Mouse (Mus musculus) hindbrain, postnatal 0 days (tissue): ENCODE data around the gene Galns. TPM values are rescaled to one million over a fixed set of nuclear protein-coding genes. Genes with fewer than 3 reads are reported as not detected.
A peak's percentile ranks its signal among the peaks of the same experiment; 100 is the strongest.

ENCODE experiments used
- ATAC-seq: fragments of 200-750 bp; cut with Nextera tagmentation; 2 replicates; pipeline ENCODE4 v1.8.0; 2017; ENCODE audit warnings: mild to moderate bottlenecking, moderate TSS enrichment, moderate library complexity
- DNase-seq: peaks from one replicate; pipeline ENCODE4 v3.0.0-alpha.2; 2015; ENCODE audit warnings: low spot score
- H3K27ac ChIP-seq: fragments of 300-500 bp; sonication (generic); 2 replicates; pipeline ENCODE4 v1.5.1; 2014; ENCODE audit warnings: mild to moderate bottlenecking
- H3K27me3 ChIP-seq: fragments of 300-500 bp; sonication (generic); 2 replicates; pipeline ENCODE4 v1.6.1; 2014; ENCODE audit warnings: low read length, mixed read lengths; ENCODE audit not compliant: insufficient read depth
- H3K36me3 ChIP-seq: fragments of 300-500 bp; sonication (generic); 2 replicates; pipeline ENCODE4 v1.6.1; 2014; ENCODE audit warnings: low read length, mixed read lengths; ENCODE audit not compliant: insufficient read depth
- H3K4me1 ChIP-seq: fragments of 300-500 bp; sonication (generic); 2 replicates; pipeline ENCODE4 v1.6.1; 2014; ENCODE audit warnings: antibody characterized with exemption, low read length, mixed read lengths; ENCODE audit not compliant: insufficient read depth
- H3K4me2 ChIP-seq: fragments of 300-500 bp; sonication (generic); 2 replicates; pipeline ENCODE4 v1.6.1; 2014; ENCODE audit warnings: low read depth, mild to moderate bottlenecking, low read length, moderate library complexity, mixed read lengths
- H3K4me3 ChIP-seq: fragments of 300-500 bp; sonication (generic); 2 replicates; pipeline ENCODE4 v1.5.1; 2014; ENCODE audit warnings: low read length
- H3K9ac ChIP-seq: fragments of 300-500 bp; sonication (generic); replicated peaks from 2 replicates; pipeline ENCODE4 v1.6.1; 2014; ENCODE audit warnings: mild to moderate bottlenecking, low read length, moderate library complexity, mixed read lengths
- H3K9me3 ChIP-seq: fragments of 300-500 bp; sonication (generic); 2 replicates; pipeline ENCODE4 v1.6.1; 2016; ENCODE audit warnings: low read length, mixed read lengths
- CTCF ChIP-seq: IDR thresholded peaks from 2 replicates; pipeline ENCODE4 v1.5.1; 2016; ENCODE audit warnings: antibody characterized with exemption, control low read depth, low read depth
- WGBS: fragments of 180-500 bp; shearing (Covaris S2); extraction: QIAGEN DNeasy Blood & Tissue Kit; methylation state at CpG from one replicate; pipeline ENCODE4 v1.1.7; 2014; 5-methylcytosine and 5-hydroxymethylcytosine counted together
- polyA plus RNA-seq: library from polyadenylated mRNA; unstranded; fragments of >200 nt; fragmentation: Nextera tagmentation; extraction: Ambion mirVana; gene quantifications from 2 replicates; pipeline ENCODE4 v1.2.1, GENCODE M21; 2015
- total RNA-seq: library from RNA; depleted of rRNA; stranded (reverse); fragments of >200 nt; gene quantifications from 2 replicates; pipeline ENCODE4 v1.2.3, GENCODE M21; 2014; rRNA removed

Gene Galns
- total RNA-seq (12.0 and 14.2 TPM in 2 replicates), polyA plus RNA-seq (9.1 and 10.0 TPM in 2 replicates)

DNA sequence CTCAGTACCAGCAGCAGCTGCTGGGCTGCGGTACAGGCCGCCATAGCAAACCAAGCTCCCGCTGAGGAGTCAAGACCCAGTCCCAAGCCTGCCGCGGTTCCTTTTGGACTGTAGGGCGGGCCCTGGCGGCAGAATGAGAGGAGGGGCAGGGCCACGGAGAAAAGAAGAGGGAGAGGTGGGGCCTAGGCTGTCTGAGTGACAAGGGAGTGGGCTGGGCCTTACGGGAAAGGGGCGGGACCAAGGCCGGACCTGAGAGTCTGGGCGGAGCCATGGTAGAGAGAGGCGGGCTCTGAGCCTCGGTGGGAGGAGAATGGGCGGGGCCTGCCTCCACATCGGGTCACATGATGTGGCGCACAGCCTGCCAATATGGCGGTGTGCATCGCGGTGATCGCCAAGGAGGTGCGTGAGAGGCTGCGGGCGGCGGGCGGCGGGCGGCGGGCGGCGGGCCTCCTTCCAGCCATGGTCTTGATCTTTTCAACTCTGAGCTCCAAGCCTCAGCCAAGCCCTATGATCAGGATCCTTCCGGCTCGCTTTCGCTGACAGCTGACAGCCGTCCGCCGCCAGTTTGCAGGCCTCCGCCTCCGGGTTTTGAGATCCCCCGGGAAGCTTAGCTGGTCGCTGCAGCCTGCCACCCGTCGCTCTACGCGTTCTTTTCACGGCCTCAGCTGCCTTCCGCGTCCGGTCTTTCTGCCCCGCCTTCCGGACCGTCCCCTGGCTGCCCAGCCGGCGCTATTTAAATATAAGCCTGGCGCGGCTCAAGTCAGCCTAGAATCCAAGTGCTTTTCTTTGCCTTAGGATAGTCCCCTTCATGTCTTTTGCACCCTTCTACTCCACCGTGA lies at the start of gene Galns, which contains the start of gene Trappc2l:
Gene Galns, minus strand, starts transcription at position 169 of the 839 bp plus-strand sequence.
Gene Trappc2l, plus strand, starts transcription at position 346 of the 839 bp plus-strand sequence.
- H3K4me1 ChIP-seq: peaks cover 12% of the 10 kb centered on the region
- under 1% methylated on average over 50 of the region's 57 CpGs for WGBS
- DNase-seq (peak; percentile 99), ATAC-seq (peak; percentile 99)
- no peaks in the 10 kb centered on the region for H3K27me3 ChIP-seq
- H3K27ac ChIP-seq: peak within 1 kb of the TSS; percentile 87
- peak within 1 kb of the TSS; percentile 81 for H3K9ac ChIP-seq
- TF ChIP-seq CTCF: peak; percentile 67
- 0 out of 2 replicates have a peak, but pooled peaks cover 5% of the 10 kb centered on the region for H3K36me3 ChIP-seq
- H3K9me3 ChIP-seq: no peaks in the 10 kb centered on the region
- H3K4me2 ChIP-seq: peak within 1 kb of the TSS; percentile 77
- H3K4me3 ChIP-seq: peak within 1 kb of the TSS; percentile 73

GRCm38 (mm10) chr8:122660022-122660421 lies 48.8 kb upstream of the Galns start:
- no peak overlapping the region for H3K4me3 ChIP-seq
- no peaks in the 10 kb centered on the region for H3K9me3 ChIP-seq
- WGBS: 75% methylated on average over 2 of the region's 2 CpGs
- ATAC-seq: no peak
- H3K4me2 ChIP-seq: no peak overlapping the region
- H3K4me1 ChIP-seq: peaks cover under 1% of the 10 kb centered on the region
- no peak for DNase-seq
- no peaks in the 10 kb centered on the region for H3K27me3 ChIP-seq
- H3K9ac ChIP-seq: no peak overlapping the region
- 0 out of 2 replicates have a peak, but pooled peaks cover 4% of the 10 kb centered on the region for H3K36me3 ChIP-seq
- peak; percentile 59 for TF ChIP-seq CTCF
- no peak overlapping the region for H3K27ac ChIP-seq

- no peak overlapping the region for H3K4me3 ChIP-seq
- 78% methylated on average over 9 of the region's 9 CpGs for WGBS
- no peak for TF ChIP-seq CTCF
Measured at GRCm38 (mm10) chr8:122658807-122659160, 47.5 kb upstream of the Galns start.

DNA sequence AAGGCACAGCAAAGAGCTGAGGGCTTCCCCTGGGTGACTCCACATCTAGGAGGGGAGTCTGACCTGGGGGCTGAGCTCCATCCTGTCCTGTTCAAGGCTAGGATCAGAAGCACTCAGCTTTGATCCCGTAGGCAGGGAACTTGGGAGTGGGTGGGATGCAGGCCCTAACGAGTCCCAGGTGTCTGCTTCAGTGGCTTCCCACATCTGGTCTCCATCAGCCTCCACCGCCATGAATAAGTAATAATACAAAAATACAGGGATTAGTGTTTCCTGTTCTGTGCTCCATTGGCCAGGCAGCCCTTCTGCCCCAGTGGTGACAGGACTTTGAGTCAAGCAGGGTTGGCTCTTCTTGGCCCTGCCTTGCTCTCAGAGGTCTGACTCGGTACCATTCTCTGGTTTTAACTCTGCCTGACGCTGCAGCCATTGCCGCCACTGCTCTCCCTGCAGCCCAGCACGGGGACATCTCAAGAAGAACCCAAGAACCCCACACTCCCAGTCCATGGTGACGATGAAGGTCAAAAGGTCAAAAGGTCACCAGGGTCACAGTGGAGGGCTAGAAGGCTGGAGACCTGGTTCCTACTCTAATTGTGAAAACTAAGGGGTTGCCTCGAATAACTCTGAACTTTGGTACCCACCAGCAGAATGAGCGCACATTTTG lies 47.0 kb upstream of the Galns start:
- ATAC-seq (no peak), DNase-seq (no peak)
- 74% methylated on average over 10 of the region's 10 CpGs for WGBS
- H3K4me3 ChIP-seq: no peak overlapping the region
- no peaks in the 10 kb centered on the region for H3K9me3 ChIP-seq
- TF ChIP-seq CTCF: no peak
- H3K27ac ChIP-seq: no peak overlapping the region
- H3K9ac ChIP-seq: no peak overlapping the region
- H3K27me3 ChIP-seq: no peaks in the 10 kb centered on the region
- H3K36me3 ChIP-seq: 0 out of 2 replicates have a peak, but pooled peaks cover 4% of the 10 kb centered on the region
- no peak overlapping the region for H3K4me2 ChIP-seq
- peaks cover 2% of the 10 kb centered on the region; the same call in 1 of the 2 replicates for H3K4me1 ChIP-seq

More at GRCm38 (mm10) chr8:122658807-122659160, 47.5 kb upstream of the Galns start:
- Histone ChIP-seq H3K36me3 (0 out of 2 replicates have a peak, but pooled peaks cover 4% of the 10 kb centered on the region), H3K4me1 (peaks cover 2% of the 10 kb centered on the region; the same call in 1 of the 2 replicates), H3K27ac (no peak overlapping the region), H3K9ac (no peak overlapping the region), H3K4me2 (no peak overlapping the region), H3K27me3 (no peaks in the 10 kb centered on the region), H3K9me3 (no peaks in the 10 kb centered on the region)
- DNase-seq (no peak), ATAC-seq (no peak)

DNA sequence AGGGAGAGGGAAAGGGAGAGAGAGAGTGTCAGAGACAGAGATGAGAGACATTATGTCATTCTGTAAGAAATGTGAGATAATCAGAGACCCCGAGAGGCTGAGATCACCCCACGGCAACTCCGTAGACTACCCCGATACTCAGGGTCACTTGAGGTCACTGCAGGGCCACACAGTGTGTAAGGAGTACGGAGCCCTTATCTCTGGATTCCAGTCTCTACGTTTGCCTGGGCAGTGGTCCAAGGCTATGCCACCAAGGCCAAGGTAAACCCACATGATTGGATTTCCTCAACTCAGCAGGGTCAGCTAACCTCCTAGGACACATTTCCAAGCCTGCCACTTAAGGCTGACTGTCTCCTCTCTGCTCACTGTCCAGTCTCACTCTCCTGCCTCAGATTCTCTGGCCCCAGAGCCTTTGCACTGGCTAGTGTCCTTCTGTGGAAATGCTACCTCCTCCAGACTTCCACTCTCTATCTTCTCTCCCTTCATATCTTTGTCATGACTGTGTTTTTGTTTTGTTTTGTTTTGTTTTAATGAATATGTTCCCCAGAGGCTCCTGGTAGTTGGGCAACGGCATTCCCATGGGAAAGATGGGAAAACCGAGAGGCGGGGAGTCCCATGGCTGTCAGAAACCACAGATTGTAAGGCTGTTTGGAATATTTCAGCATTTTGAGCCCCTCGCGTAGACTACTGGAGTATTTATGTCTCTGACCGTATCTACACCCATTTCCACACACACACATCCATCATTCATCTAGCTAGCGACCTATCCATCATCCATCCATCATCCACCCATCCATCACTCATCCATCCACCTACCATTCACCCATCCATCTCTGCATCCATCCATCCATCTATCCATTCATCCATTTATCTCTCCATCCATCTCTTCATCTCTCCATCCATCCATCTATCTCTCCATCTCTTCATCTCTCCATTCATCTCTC lies 45.1 kb upstream of the Galns start:
- no peaks in the 10 kb centered on the region for H3K9me3 ChIP-seq
- no peak overlapping the region for H3K4me3 ChIP-seq
- 76% methylated on average over 13 of the region's 13 CpGs for WGBS
- no peaks in the 10 kb centered on the region for H3K27me3 ChIP-seq
- 0 out of 2 replicates have a peak, but pooled peaks cover 4% of the 10 kb centered on the region for H3K36me3 ChIP-seq
- peaks cover 2% of the 10 kb centered on the region for H3K4me1 ChIP-seq
- no peak overlapping the region for H3K9ac ChIP-seq
- TF ChIP-seq CTCF: no peak
- no peak overlapping the region for H3K27ac ChIP-seq
- H3K4me2 ChIP-seq: no peak overlapping the region
- ATAC-seq (no peak), DNase-seq (no peak)

DNA sequence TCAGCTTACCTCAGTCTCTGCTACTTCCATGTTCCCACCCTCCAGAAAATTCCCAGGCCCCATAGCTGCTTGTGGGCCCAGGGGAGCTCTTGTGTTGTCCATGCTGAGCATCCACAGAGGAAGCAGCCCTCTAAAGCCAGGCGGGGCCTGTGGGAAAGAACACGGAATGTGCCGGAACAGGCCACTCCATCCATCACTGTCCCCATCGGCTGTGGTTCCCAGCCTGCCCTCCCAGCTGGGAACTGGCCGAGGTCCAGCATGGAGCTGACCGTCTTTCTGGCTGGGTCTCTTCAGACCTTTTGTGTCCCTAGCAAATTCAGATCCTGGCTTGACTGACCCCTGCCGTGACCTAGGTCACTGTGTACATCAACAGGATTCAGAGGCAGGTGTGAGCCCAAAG lies 43.5 kb upstream of the Galns start:
- Histone ChIP-seq H3K9ac (no peak overlapping the region), H3K4me3 (no peak overlapping the region), H3K4me1 (peaks cover 2% of the 10 kb centered on the region), H3K36me3 (peaks cover 4% of the 10 kb centered on the region; the same call in 1 of the 2 replicates), H3K27me3 (no peaks in the 10 kb centered on the region), H3K9me3 (no peaks in the 10 kb centered on the region), H3K4me2 (no peak overlapping the region), H3K27ac (no peak overlapping the region)
- DNase-seq (peak; percentile 35), ATAC-seq (no peak)
- WGBS: 43% methylated on average over 7 of the region's 7 CpGs
- TF ChIP-seq CTCF: no peak
